9 mouse cellular contexts compared by ENCODE assay signal in genomic region chr13:29110127-29110526, GRCm38 (mm10).
A peak's percentile ranks its signal among the peaks of the same experiment; 100 is the strongest.
DNase-seq lines count a peak whose midpoint lies in the region; ATAC-seq and TF ChIP-seq lines count a peak whose summit lies in the region.
"Had no signal": no experiment of that assay in that cellular context is flagged by ENCODE, and none has a peak within 500 bp of the region (broad histone marks: within the 10 kb centered on the region; RNA-seq: fewer than 3 reads in every experiment).

No protein-coding gene starts in this region.

- H3K9me3 ChIP-seq in heart, embryonic 12.5 days (replicated peaks), result no peaks in the 10 kb centered on the region
- no peaks in the 10 kb centered on the region for H3K9me3 ChIP-seq in lung, embryonic 14.5 days (ENCODE audit: low read depth, low read length)
- H3K9me3 ChIP-seq: megakaryocyte, embryonic 14.5 days had no signal

- H3K27me3 ChIP-seq in heart, embryonic 12.5 days (replicated peaks), result no peaks in the 10 kb centered on the region
- H3K27me3 ChIP-seq in lung, embryonic 14.5 days (ENCODE audit: insufficient read depth, low read length), result no peaks in the 10 kb centered on the region
- H3K27me3 ChIP-seq: megakaryocyte, embryonic 14.5 days had no signal

- TF ChIP-seq CTCF in lung, embryonic 14.5 days (IDR thresholded peaks at IDR 0.05; ENCODE audit: low read depth), result no peak

- H3K4me1 ChIP-seq in heart, embryonic 12.5 days (replicated peaks), result no peaks in the 10 kb centered on the region
- no peaks in the 10 kb centered on the region for H3K4me1 ChIP-seq in lung, embryonic 14.5 days (ENCODE audit: insufficient read depth)
- H3K4me1 ChIP-seq: megakaryocyte, embryonic 14.5 days had no signal

- ATAC-seq in heart, embryonic 12.5 days (ENCODE audit: insufficient number of reproducible peaks, low FRiP score), result no peak
- ATAC-seq in lung, embryonic 14.5 days (ENCODE audit: insufficient read depth), result peak; percentile 54
- no peak for ATAC-seq in monocyte, adult 5-6 weeks (replicated peaks; ENCODE audit: insufficient number of reproducible peaks, low FRiP score, low TSS enrichment, poor library complexity, severe bottlenecking)

- DNase-seq in heart, adult 11 months, result peak; percentile 94
- peak; percentile 10 for DNase-seq in adipocyte (ENCODE audit: low spot score)
- peak; percentile 72 for DNase-seq in gastrocnemius, postnatal 14 days
- DNase-seq in lung, embryonic 14.5 days, result peak; percentile 48
- no peak for DNase-seq in cerebellum, adult 11-12 months
- no peak for DNase-seq in left cerebral cortex, adult 11 months (ENCODE audit: low spot score)

- H3K4me3 ChIP-seq in heart, embryonic 12.5 days, result no peak overlapping the region
- no peak overlapping the region for H3K4me3 ChIP-seq in lung, embryonic 14.5 days (ENCODE audit: low read depth, low read length)
- H3K4me3 ChIP-seq: megakaryocyte, embryonic 14.5 days had no signal

- H3K4me2 ChIP-seq in heart, embryonic 12.5 days, result no peak overlapping the region
- H3K4me2 ChIP-seq in lung, embryonic 14.5 days, result no peak overlapping the region

- H3K36me3 ChIP-seq in heart, embryonic 12.5 days, result no peaks in the 10 kb centered on the region
- no peaks in the 10 kb centered on the region for H3K36me3 ChIP-seq in lung, embryonic 14.5 days (ENCODE audit: insufficient read depth)

- H3K27ac ChIP-seq in heart, embryonic 12.5 days (ENCODE audit: poor library complexity, severe bottlenecking), result no peak overlapping the region
- no peak overlapping the region for H3K27ac ChIP-seq in lung, embryonic 14.5 days (ENCODE audit: low read depth)

- intact Hi-C loops in gastrocnemius, postnatal 14 days (cut with DNase I; ENCODE audit: low total_unique reads), result no loop called here

- H3K9ac ChIP-seq in heart, embryonic 12.5 days, result no peak overlapping the region
- no peak overlapping the region for H3K9ac ChIP-seq in lung, embryonic 14.5 days

- WGBS in heart, embryonic 12.5 days, result 70% methylated on average over 5 of the region's 5 CpGs
- 56% methylated on average over 5 of the region's 5 CpGs for WGBS in lung, embryonic 14.5 days

Comparison
In these comparisons a context has a peak if more than half of its experiments do, and no peak if none do; other contexts are left out.
1. DNase-seq: peak in heart, adult 11 months (single experiment), adipocyte (single experiment), gastrocnemius, postnatal 14 days (single experiment) and lung, embryonic 14.5 days (single experiment); none in cerebellum, adult 11-12 months (single experiment) and left cerebral cortex, adult 11 months (single experiment).